Mouse (Mus musculus) limb, embryonic 10.5 days (tissue): Measurements from ENCODE around the gene Gm20777. TPM values are rescaled to one million over a fixed set of nuclear protein-coding genes. Genes with fewer than 3 reads are reported as not detected.
"Not testable (repeated sequence)": the region's sequence is repeated elsewhere in the genome, so short reads cannot be mapped to it uniquely, and the experiment has no call there.

Source experiments
- DNase-seq: peaks from one replicate; pipeline ENCODE4 v3.0.0-alpha.2; 2017; ENCODE audit warnings: low spot score
- H3K27ac ChIP-seq: fragments of 300-500 bp; sonication (generic); 2 replicates; pipeline ENCODE4 v1.5.1; 2016; ENCODE audit warnings: mild to moderate bottlenecking
- H3K27me3 ChIP-seq: fragments of 300-500 bp; sonication (generic); 2 replicates; pipeline ENCODE4 v1.6.1; 2016; ENCODE audit warnings: low read depth, mild to moderate bottlenecking; ENCODE audit not compliant: poor library complexity, severe bottlenecking
- H3K36me3 ChIP-seq: fragments of 300-500 bp; sonication (generic); 2 replicates; pipeline ENCODE4 v1.6.1; 2016; ENCODE audit warnings: mild to moderate bottlenecking, moderate library complexity
- H3K4me1 ChIP-seq: fragments of 300-500 bp; sonication (generic); 2 replicates; pipeline ENCODE4 v1.6.1; 2016
- H3K4me3 ChIP-seq: fragments of 300-500 bp; sonication (generic); 2 replicates; pipeline ENCODE4 v1.5.1; 2016; ENCODE audit warnings: mild to moderate bottlenecking, moderate library complexity
- H3K9me3 ChIP-seq: fragments of 300-500 bp; sonication (generic); replicated peaks from 2 replicates; pipeline ENCODE4 v1.6.1; 2016; ENCODE audit warnings: mild to moderate bottlenecking
- WGBS: fragments of 180-500 bp; shearing (Covaris S2); methylation state at CpG from one replicate; pipeline ENCODE4 v1.1.7; 2016; 5-methylcytosine and 5-hydroxymethylcytosine counted together
- polyA plus RNA-seq: library from polyadenylated mRNA; unstranded; fragments of >200 nt; fragmentation: Nextera tagmentation; extraction: Ambion mirVana; gene quantifications from 2 replicates; pipeline ENCODE4 v1.2.1, GENCODE M21; 2016

Gene Gm20777
- not detected in 2 replicates for polyA plus RNA-seq

GRCm38 (mm10) chrY:10752350-10752749 is at the start of gene Gm20777:
Gene Gm20777 (minus strand): TSS chrY:10752450.
- not testable (repeated sequence) for H3K27ac ChIP-seq, H3K4me1 ChIP-seq, H3K27me3 ChIP-seq, DNase-seq, H3K9me3 ChIP-seq, H3K4me3 ChIP-seq, H3K36me3 ChIP-seq

DNA sequence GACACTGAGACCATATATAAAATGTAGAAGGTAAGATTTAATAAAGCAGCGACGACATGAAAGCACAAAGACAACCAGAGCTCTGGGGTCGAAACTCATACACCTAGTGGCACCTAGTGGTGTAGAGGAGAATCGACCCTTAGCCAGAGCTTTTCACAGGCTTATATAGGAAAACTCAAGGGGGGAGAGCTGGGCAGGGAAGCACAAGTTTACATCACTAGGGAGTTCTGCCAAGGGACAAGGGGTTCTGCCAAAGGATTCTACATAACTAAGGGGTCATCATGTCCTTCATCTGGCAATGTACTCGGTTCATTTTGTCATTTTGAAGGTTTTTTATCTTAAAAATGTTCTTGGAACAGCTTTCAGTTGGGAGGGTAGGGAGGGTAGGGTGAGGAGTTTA is 42.7 kb downstream of the Gm20777 start:
- not testable (repeated sequence) for H3K4me1 ChIP-seq, H3K9me3 ChIP-seq, H3K36me3 ChIP-seq, DNase-seq, H3K4me3 ChIP-seq, H3K27ac ChIP-seq, H3K27me3 ChIP-seq
- 75% methylated on average over 2 of the region's 5 CpGs for WGBS

DNA sequence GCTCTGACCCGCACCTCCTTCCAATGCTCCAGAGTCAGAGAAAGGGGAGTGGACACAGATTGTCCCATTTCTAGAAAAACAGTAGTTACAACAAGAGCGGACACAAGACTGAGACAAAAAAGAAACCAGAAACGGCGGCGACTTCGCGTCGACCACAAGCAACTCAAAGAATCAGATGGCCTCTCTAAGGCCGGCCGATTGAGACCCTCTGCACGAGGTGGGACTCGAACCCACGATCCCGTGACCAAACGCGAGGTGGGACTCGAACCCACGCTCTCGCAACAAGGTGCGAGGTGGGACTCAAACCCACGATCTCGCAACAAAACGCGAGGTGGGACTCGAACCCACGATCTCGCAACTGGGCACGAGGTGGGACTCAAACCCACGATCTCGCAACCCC is 43.5 kb downstream of the Gm20777 start:
- H3K27me3 ChIP-seq, H3K27ac ChIP-seq, H3K4me3 ChIP-seq, DNase-seq, H3K36me3 ChIP-seq, H3K9me3 ChIP-seq, H3K4me1 ChIP-seq: not testable (repeated sequence)
- WGBS, result 97% methylated on average over 27 of the region's 30 CpGs

DNA sequence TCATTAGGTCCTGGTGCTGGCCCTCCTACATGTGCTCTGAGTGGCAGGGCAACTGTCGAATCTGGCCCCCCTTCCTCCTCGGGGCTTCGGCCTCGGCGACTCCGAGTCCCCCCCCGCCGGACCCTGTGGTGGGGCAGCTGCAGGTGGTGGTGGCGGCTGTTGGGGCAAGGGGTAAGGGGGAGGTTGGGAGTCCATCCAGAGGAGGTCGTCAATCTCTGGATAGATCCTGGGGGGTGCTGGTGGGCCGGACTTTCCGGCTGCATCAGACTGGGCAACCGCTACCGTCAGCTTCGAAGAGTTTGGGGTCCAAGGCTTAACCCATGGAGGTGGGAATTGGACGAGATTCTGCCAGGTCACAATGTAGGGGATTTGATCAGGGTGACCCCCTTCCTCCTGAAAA is 44.0 kb downstream of the Gm20777 start:
- H3K27ac ChIP-seq, H3K4me3 ChIP-seq, H3K4me1 ChIP-seq, H3K9me3 ChIP-seq, H3K36me3 ChIP-seq, H3K27me3 ChIP-seq: not testable (repeated sequence)
- DNase-seq, result peak; percentile 15
- WGBS, result 93% methylated on average over 16 of the region's 16 CpGs

DNA sequence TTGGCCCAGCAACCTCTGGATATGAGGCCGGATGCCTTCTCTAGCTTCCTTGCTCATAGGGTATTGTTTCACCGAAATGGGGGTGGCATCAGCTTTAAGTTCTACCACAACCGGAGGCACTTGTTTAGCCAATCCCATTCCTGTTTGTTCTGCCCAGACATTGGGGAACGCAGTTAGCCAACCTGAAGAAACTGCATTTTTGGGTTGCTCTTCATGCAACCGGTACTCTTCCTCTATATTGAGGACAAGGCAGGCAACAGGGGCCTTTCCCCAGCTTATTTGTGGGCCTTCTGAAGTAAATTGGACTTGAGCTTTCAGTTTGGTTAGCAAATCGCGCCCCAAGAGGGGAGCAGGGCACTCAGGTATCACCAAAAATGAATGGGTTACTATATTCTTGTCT is 45.6 kb downstream of the Gm20777 start:
- WGBS, result 95% methylated on average over 7 of the region's 7 CpGs
- H3K4me1 ChIP-seq, H3K9me3 ChIP-seq, DNase-seq, H3K27ac ChIP-seq, H3K4me3 ChIP-seq, H3K27me3 ChIP-seq, H3K36me3 ChIP-seq: not testable (repeated sequence)

Other genes starting within 250 kb of the Gm20777 start
- not detected in 2 replicates for gene Gm20737, start 216.4 kb downstream of the Gm20777 start, polyA plus RNA-seq
- gene Gm21775, start 199.0 kb downstream of the Gm20777 start, polyA plus RNA-seq, result not detected in 2 replicates
- not detected in 2 replicates for gene Gm21900, start 136.1 kb downstream of the Gm20777 start, polyA plus RNA-seq